Mouse (Mus musculus) embryonic facial prominence, embryonic 12.5 days (tissue): ENCODE data around the gene Chka. TPM values are rescaled to one million over a fixed set of nuclear protein-coding genes. Genes with fewer than 3 reads are reported as not detected.
A peak's percentile ranks its signal among the peaks of the same experiment; 100 is the strongest.

Experiments
- ATAC-seq: fragments of 200-750 bp; cut with Nextera tagmentation; 2 replicates; pipeline ENCODE4 v1.8.0; 2017; ENCODE audit not compliant: insufficient number of reproducible peaks, insufficient read depth, low FRiP score, low TSS enrichment
- H3K27ac ChIP-seq: fragments of 300-500 bp; sonication (generic); 2 replicates; pipeline ENCODE4 v1.5.1; 2016; ENCODE audit warnings: mild to moderate bottlenecking
- H3K27me3 ChIP-seq: fragments of 300-500 bp; sonication (generic); 2 replicates; pipeline ENCODE4 v1.6.1; 2016; ENCODE audit warnings: mild to moderate bottlenecking, moderate library complexity
- H3K36me3 ChIP-seq: fragments of 300-500 bp; sonication (generic); 2 replicates; pipeline ENCODE4 v1.6.1; 2016; ENCODE audit warnings: mild to moderate bottlenecking
- H3K4me1 ChIP-seq: fragments of 300-500 bp; sonication (generic); 2 replicates; pipeline ENCODE4 v1.6.1; 2016
- H3K4me2 ChIP-seq: fragments of 300-500 bp; sonication (generic); replicated peaks from 2 replicates; pipeline ENCODE4 v1.6.1; 2016; ENCODE audit warnings: mild to moderate bottlenecking, moderate library complexity
- H3K4me3 ChIP-seq: fragments of 300-500 bp; sonication (generic); 2 replicates; pipeline ENCODE4 v1.5.1; 2016; ENCODE audit warnings: mild to moderate bottlenecking
- H3K9ac ChIP-seq: fragments of 300-500 bp; sonication (generic); 2 replicates; pipeline ENCODE4 v1.6.1; 2016; ENCODE audit warnings: mild to moderate bottlenecking, moderate library complexity
- H3K9me3 ChIP-seq: fragments of 300-500 bp; sonication (generic); 2 replicates; pipeline ENCODE4 v1.6.1; 2016; ENCODE audit warnings: mild to moderate bottlenecking, moderate library complexity
- WGBS: fragments of 180-500 bp; shearing (Covaris S2); methylation state at CpG from one replicate; pipeline ENCODE4 v1.1.7; 2016; 5-methylcytosine and 5-hydroxymethylcytosine counted together
- polyA plus RNA-seq: library from polyadenylated mRNA; unstranded; fragments of >200 nt; fragmentation: Nextera tagmentation; extraction: Ambion mirVana; gene quantifications from 2 replicates; pipeline ENCODE4 v1.2.1, GENCODE M21; 2016

Chka gene
- polyA plus RNA-seq, 1 experiment from 2014 or later: 64.2 TPM

DNA sequence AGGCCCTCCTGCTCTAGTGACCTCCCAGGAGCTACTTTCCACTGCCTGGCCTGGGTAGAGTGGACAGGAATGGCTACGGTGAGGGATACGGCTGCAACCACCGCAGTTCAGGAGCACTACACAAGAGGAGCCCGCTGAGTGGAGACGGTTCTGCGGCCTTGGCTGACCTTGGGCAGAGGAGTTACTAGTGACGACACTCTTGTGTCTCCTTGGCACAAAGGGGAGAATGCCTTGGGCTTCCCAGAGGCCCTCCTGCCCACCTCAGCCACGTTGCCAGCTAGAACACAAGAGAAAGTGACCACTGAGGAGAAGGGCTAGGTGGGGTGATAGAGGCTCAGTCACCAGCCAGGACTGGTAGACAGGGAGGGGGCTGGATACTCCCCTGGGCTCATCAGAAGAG is 72.6 kb downstream of the Chka start:
- Histone ChIP-seq H3K4me2 (no peak overlapping the region), H3K36me3 (no peaks in the 10 kb centered on the region), H3K9ac (no peak overlapping the region), H3K9me3 (no peaks in the 10 kb centered on the region), H3K27me3 (no peaks in the 10 kb centered on the region), H3K27ac (no peak overlapping the region), H3K4me3 (no peak overlapping the region), H3K4me1 (peaks cover 2% of the 10 kb centered on the region; the same call in 1 of the 2 replicates)
- ATAC-seq: no peak
- 82% methylated on average over 8 of the region's 8 CpGs for WGBS

DNA sequence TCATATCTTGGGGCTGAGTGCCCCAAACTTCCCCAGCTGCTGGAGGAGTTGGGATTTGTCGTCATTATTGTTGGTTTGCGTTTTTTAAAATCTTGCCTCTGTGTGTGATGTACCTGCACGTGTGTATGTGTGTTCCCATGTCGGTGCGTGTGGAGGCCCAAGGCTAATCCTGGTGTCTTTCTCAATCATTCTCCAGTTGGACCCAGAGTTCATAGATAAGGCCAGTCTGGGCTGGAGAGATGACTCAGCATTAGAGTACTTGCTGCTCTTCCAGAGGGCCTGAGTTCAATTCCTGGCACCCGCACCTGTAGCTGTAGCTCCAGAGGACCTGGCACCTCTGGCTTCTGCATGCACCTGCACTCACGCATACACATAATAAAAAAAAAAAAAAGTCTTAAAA is 73.3 kb downstream of the Chka start:
- H3K36me3 ChIP-seq: no peaks in the 10 kb centered on the region
- no peak overlapping the region for H3K4me2 ChIP-seq
- ATAC-seq: no peak
- H3K9me3 ChIP-seq: no peaks in the 10 kb centered on the region
- peaks cover 8% of the 10 kb centered on the region; the same call in 1 of the 2 replicates for H3K4me1 ChIP-seq
- H3K9ac ChIP-seq: no peak overlapping the region; the same call in 1 of the 2 replicates
- H3K4me3 ChIP-seq: no peak overlapping the region
- H3K27me3 ChIP-seq: no peaks in the 10 kb centered on the region
- 93% methylated on average over 7 of the region's 7 CpGs for WGBS
- H3K27ac ChIP-seq: no peak overlapping the region

DNA sequence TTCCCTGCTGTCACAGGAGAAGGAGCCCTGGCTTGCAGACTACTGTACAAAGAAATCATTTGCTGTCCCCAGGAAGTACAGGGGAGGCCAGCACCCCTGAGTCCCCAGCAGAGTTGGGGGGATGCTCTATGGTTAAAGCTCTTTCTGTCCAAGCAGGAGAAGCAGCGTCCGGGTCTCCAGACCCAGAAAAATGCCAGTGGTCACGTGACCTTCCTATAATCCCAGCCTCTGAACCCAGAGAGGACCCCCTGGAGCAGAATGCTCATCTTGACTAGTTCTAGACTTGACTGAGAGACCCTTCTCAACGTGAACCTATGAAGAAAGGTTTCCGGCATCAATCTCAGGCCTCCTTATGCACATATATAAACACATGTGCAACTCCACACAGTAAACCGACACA is 74.3 kb downstream of the Chka start:
- no peaks in the 10 kb centered on the region for H3K36me3 ChIP-seq
- WGBS: 74% methylated on average over 6 of the region's 6 CpGs
- H3K9ac ChIP-seq: no peak overlapping the region
- no peaks in the 10 kb centered on the region for H3K9me3 ChIP-seq
- no peak overlapping the region for H3K27ac ChIP-seq
- H3K4me1 ChIP-seq: peaks cover 18% of the 10 kb centered on the region; the same call in 1 of the 2 replicates
- no peak overlapping the region for H3K4me2 ChIP-seq
- no peak overlapping the region for H3K4me3 ChIP-seq
- no peaks in the 10 kb centered on the region for H3K27me3 ChIP-seq
- ATAC-seq: no peak

DNA sequence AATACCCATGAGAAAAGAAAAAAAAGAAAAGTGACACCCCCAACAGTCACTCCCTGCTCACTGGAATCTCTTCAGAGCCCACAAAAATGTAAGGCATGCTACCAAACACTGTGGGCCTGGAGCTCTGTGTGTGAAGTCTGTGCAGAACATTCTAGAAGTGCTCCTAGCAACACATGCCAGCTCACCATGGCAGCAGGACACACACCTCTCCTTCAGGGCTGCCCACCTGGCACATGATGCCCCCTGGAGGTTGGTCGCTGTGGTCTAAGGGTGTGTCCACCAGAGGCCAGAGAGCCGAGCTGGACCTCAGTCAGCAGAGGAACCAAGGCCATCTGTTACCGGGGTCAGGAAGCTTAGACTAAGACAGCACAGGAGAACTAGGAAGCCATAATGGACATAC is 74.7 kb downstream of the Chka start:
- Histone ChIP-seq H3K4me2 (no peak overlapping the region), H3K4me1 (peaks cover 19% of the 10 kb centered on the region; the same call in 1 of the 2 replicates), H3K9me3 (no peaks in the 10 kb centered on the region), H3K36me3 (no peaks in the 10 kb centered on the region), H3K4me3 (no peak overlapping the region), H3K27ac (no peak overlapping the region; the same call in 1 of the 2 replicates), H3K27me3 (no peaks in the 10 kb centered on the region), H3K9ac (no peak overlapping the region)
- WGBS: 68% methylated on average over 3 of the region's 3 CpGs
- ATAC-seq: no peak

DNA sequence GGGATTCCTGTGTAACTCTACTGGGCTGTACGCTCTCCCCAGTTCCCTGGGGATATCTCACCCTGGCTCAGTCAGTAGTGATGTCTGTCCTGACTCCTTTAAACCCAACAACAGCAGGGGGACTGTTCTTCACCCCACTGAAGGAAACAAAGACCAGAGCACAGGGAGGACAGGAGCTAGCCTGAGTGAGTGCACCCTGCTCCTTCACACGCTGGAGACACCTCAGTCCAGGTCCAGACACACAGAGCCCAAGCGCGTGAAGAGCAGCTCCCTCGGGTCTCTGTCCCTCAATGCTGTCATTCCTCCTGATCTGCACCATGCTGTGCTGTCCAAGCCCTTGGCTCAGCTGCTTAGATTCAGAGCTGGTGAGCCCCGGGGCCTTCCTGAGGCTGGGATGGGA is 75.1 kb downstream of the Chka start:
- no peak overlapping the region for H3K4me3 ChIP-seq

DNA sequence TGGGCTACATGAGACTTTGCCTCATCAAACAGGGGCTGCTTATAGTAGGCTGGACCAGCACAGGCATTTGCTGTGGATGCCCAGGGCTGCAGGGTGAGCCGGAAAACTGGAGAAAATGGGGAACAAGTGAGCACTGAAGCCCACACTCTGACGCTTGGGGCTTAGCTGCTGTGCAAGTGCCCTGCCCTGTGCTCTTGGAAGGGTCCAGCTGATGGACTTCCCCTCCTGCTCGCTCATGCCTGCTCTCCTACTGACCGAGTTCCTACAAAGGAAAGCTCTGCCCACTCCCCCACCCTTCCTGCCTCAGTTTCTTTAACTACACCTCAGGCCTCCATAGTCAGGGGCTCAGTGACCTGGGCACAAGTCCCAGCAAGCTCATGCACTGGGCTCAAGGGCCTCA is 76.4 kb downstream of the Chka start:
- no peak overlapping the region for H3K9ac ChIP-seq
- no peaks in the 10 kb centered on the region for H3K27me3 ChIP-seq
- ATAC-seq: no peak
- H3K4me3 ChIP-seq: no peak overlapping the region
- H3K27ac ChIP-seq: no peak overlapping the region
- no peaks in the 10 kb centered on the region for H3K36me3 ChIP-seq
- WGBS: 91% methylated on average over 4 of the region's 4 CpGs
- H3K9me3 ChIP-seq: no peaks in the 10 kb centered on the region
- H3K4me2 ChIP-seq: no peak overlapping the region
- peaks cover 19% of the 10 kb centered on the region; the same call in 1 of the 2 replicates for H3K4me1 ChIP-seq

More for the DNA sequence above, 75.1 kb downstream of the Chka start:
- no peak overlapping the region for H3K4me2 ChIP-seq
- peaks cover 19% of the 10 kb centered on the region; the same call in 1 of the 2 replicates for H3K4me1 ChIP-seq
- H3K27me3 ChIP-seq: no peaks in the 10 kb centered on the region
- WGBS: 66% methylated on average over 6 of the region's 6 CpGs
- H3K36me3 ChIP-seq: no peaks in the 10 kb centered on the region
- ATAC-seq: no peak
- H3K9ac ChIP-seq: no peak overlapping the region
- H3K27ac ChIP-seq: no peak overlapping the region
- no peaks in the 10 kb centered on the region for H3K9me3 ChIP-seq

DNA sequence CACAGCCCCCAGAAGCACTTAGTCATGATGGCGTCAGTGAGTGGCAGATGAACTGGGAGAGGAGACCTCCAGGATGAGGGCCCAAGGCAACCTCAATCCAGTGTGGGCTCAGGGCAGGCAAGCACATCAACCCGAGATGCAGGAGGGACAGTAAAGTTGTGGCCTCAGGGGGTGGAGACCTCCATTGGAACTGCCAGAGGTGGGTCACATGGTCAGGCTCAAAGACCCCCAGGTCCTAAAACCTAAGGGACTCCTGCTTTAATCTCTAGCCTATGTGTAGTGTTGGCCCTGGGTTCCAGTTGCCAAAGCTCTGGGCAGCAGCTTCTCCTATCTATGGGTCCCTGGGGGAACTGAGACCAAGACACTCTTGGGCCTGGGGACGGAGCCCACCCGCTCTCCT is 77.2 kb downstream of the Chka start:
- no peak for ATAC-seq
- Histone ChIP-seq H3K27ac (peak overlapping the region; percentile 69), H3K27me3 (no peaks in the 10 kb centered on the region), H3K36me3 (no peaks in the 10 kb centered on the region), H3K9ac (no peak overlapping the region), H3K4me1 (peaks cover 19% of the 10 kb centered on the region; the same call in 1 of the 2 replicates), H3K4me3 (no peak overlapping the region), H3K4me2 (no peak overlapping the region), H3K9me3 (no peaks in the 10 kb centered on the region)
- WGBS: 74% methylated on average over 4 of the region's 4 CpGs

DNA sequence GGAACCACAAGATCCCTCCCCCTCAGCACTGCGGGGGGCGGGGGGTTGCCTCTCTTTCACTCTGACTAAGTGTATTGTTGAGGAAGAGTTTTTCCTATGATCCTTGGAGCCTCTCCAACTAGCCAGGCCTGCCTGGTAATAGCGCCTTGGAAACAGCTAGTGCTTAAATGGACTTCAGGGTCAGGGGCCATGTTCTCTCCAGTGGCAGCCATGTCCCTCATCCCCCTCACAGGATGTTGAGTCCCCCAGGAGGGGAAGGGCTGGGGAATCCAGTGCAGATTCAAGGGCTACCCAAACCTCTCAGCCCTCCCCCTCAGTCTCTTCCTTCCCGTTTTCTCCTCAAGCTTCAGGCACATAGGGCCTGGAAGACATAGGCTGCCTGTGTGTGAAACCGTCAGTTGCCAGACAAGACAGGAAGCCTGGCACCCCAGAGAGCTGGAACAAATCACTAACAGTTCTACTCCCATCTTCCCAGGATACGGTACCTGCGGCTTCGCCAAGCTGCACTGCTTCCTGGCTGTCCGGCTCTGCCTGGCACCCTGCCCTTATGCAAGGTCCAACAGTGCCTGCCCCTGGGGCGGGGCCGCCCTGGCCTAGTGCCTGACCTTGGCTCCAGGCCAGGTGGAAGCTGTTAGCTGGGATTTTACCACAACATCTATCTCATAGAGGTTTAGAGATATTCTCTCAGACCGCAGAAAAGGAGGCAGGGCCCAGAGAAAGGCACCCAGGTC is 77.8 kb downstream of the Chka start, which contains the start of gene Aldh3b1:
TSS of gene Aldh3b1 (minus strand) at position 598 of the 731 bp plus-strand sequence.
- WGBS: 43% methylated on average over 12 of the region's 12 CpGs
- H3K4me3 ChIP-seq: no peak within 1 kb of the TSS
- no peak; the same call in 1 of the 2 replicates for ATAC-seq
- H3K9ac ChIP-seq: 0 out of 2 replicates have a peak within 1 kb of the TSS, but pooled peaks have one; percentile 12
- peak within 1 kb of the TSS; percentile 69 for H3K27ac ChIP-seq
- no peaks in the 10 kb centered on the region for H3K27me3 ChIP-seq
- peaks cover 19% of the 10 kb centered on the region; the same call in 1 of the 2 replicates for H3K4me1 ChIP-seq
- H3K9me3 ChIP-seq: no peaks in the 10 kb centered on the region
- no peak within 1 kb of the TSS for H3K4me2 ChIP-seq
- no peaks in the 10 kb centered on the region for H3K36me3 ChIP-seq

DNA sequence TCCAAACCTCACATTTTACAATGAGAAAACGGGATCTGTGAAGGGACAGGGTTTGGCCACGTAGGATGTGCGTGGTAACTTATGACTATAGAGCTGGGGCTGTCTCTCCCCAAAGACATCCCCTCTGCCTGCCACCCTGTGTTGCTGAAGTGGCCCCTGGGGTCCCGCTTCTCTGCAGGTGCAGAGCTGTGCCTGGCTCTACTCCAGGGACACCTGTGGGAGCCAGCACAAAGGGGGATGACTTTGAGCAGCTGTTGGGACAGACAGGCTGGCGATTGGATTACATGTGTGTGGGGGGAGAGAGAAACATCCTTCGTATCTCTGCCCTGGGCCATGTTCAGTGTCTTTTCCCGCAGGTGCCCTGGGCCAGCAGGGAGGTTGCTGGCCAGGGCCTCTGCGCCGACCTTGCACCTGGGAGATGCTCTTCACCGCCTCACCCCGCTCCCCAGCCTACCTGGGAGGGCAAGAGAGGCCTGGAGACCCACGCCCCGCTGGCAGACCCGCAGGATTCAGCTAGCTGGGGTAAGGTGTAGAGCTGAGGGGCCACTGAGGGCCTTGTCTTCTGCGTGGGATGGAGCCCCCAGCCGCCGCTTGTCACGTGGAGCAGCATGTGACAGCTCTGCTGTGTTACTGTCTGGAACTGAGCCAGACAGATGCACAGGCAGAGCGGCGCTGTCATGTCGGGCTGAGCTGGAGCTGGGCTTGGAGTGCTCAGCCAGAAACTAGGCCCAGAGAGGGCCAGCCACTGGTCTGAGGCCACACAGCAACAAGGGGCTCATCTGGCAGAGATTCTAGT is 78.9 kb downstream of the Chka start:
- H3K36me3 ChIP-seq: no peaks in the 10 kb centered on the region
- peak overlapping the region; percentile 69 for H3K27ac ChIP-seq
- no peak overlapping the region for H3K4me3 ChIP-seq
- H3K4me1 ChIP-seq: peaks cover 23% of the 10 kb centered on the region; the same call in 1 of the 2 replicates
- H3K9me3 ChIP-seq: no peaks in the 10 kb centered on the region
- H3K27me3 ChIP-seq: no peaks in the 10 kb centered on the region
- H3K9ac ChIP-seq: 0 out of 2 replicates have a peak overlapping the region, but pooled peaks have one; percentile 12
- ATAC-seq: no peak
- 71% methylated on average over 21 of the region's 21 CpGs for WGBS
- no peak overlapping the region for H3K4me2 ChIP-seq

DNA sequence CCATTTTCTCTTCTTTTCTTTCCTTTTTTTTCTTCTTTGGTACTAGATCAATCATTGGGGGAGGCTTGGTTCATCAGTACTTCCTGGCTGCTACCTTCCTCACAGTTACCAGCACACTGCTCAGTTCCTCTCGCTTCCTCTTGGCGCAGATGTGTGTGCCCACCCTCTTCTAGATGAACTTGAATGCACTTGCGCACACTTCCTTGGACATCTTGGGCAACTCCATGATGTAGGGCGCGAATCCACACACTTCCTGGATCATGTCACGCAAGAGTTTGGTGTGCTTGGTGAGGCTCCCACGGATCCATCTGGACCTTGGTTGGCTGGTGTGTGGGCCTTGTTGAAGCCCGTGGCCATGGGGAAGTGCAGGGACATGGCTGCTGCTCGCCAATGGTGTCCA is 80.1 kb downstream of the Chka start:
- Histone ChIP-seq H3K4me1 (peaks cover 29% of the 10 kb centered on the region), H3K4me2 (no peak overlapping the region), H3K9me3 (no peaks in the 10 kb centered on the region), H3K36me3 (no peaks in the 10 kb centered on the region), H3K27me3 (no peaks in the 10 kb centered on the region), H3K4me3 (no peak overlapping the region), H3K27ac (no peak overlapping the region), H3K9ac (no peak overlapping the region)
- 84% methylated on average over 9 of the region's 9 CpGs for WGBS
- ATAC-seq: no peak

DNA sequence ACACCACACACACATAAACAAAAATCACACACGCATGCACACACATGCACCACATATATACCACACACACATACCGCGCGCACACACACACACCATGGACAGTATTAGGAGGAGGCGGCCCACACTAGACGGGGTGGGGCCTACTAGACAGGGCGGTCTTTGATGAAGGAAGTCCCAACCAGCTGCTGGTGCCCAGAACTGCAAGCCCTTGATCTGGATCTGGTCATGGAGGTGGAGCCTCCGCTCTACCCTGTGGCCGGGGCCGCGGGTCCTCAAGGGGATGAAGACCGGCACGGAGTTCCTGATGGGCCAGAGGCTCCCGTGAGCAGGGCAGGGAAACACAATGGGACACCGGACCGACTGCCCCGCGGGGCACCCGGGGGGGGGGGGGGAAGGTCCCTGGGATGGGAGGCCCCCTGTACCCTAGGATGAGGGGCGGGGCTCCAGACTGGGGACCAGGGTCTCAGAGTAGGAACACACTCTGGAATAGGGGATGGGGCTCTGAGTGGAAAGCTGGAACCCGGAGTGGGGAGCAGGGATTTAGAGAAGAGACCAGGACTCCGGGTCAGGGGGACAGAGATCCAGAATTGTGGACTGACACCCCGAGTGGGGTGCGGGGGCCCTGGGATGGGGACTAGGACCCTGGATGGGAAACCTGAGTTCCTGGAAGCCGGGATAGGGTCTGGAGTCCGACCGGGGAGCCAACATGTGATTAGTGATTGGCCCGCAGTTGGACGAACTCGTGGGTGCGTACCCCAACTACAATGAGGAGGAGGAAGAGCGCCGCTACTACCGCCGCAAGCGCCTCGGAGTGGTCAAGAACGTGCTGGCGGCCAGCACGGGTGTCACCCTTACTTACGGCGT is 83.7 kb downstream of the Chka start, which contains the start of gene Unc93b1:
TSS of gene Unc93b1 (plus strand) at position 155 of the 864 bp plus-strand sequence.
- H3K4me1 ChIP-seq: peaks cover 17% of the 10 kb centered on the region
- no peaks in the 10 kb centered on the region for H3K27me3 ChIP-seq
- H3K9me3 ChIP-seq: no peaks in the 10 kb centered on the region
- H3K4me3 ChIP-seq: peak within 1 kb of the TSS; percentile 46
- WGBS: 6% methylated on average over 42 of the region's 42 CpGs
- no peaks in the 10 kb centered on the region for H3K36me3 ChIP-seq
- peak; percentile 85 for ATAC-seq
- H3K4me2 ChIP-seq: peak within 1 kb of the TSS; percentile 88
- no peak within 1 kb of the TSS for H3K27ac ChIP-seq
- H3K9ac ChIP-seq: peak within 1 kb of the TSS; percentile 50
